Mouse (Mus musculus) kidney, adult 2 months (tissue): ENCODE results near the gene Ttyh3. TPM values are rescaled to one million over a fixed set of nuclear protein-coding genes. Genes with fewer than 3 reads are reported as not detected.

Source experiments
- DNase-seq: peaks from one replicate; pipeline ENCODE4 v3.0.0; 2021
- H3K27ac ChIP-seq: fragments of 200-500 bp; 2 replicates; pipeline ENCODE4 v1.5.1; 2012; ENCODE audit warnings: low read depth, low read length, control low read depth, inconsistent platforms; ENCODE audit not compliant: insufficient read depth
- H3K27me3 ChIP-seq: fragments of 200-500 bp; replicated peaks from 2 replicates; pipeline ENCODE4 v1.6.1; 2012; ENCODE audit warnings: mild to moderate bottlenecking, moderate library complexity, low read length, inconsistent platforms; ENCODE audit not compliant: control insufficient read depth, insufficient read depth
- H3K36me3 ChIP-seq: fragments of 200-500 bp; 2 replicates; pipeline ENCODE4 v1.6.1; 2012; ENCODE audit warnings: mild to moderate bottlenecking, moderate library complexity, low read length, inconsistent platforms; ENCODE audit not compliant: control insufficient read depth, insufficient read depth
- H3K4me1 ChIP-seq: fragments of 200-500 bp; 2 replicates; pipeline ENCODE4 v1.6.1; 2011; ENCODE audit warnings: low read length; ENCODE audit not compliant: control insufficient read depth, insufficient read depth
- H3K4me3 ChIP-seq: fragments of 200-500 bp; 2 replicates; pipeline ENCODE4 v1.5.1; 2011; ENCODE audit warnings: mild to moderate bottlenecking, low read depth, low read length, control low read depth; ENCODE audit not compliant: insufficient read depth
- CTCF ChIP-seq: fragments of 200-500 bp; conservative IDR thresholded peaks from 2 replicates; pipeline ENCODE4 v1.5.1; 2011; ENCODE audit warnings: low read depth, mild to moderate bottlenecking, control low read depth, low read length, moderate library complexity, mixed read lengths; ENCODE audit not compliant: insufficient read depth, insufficient read length
- POLR2A ChIP-seq: fragments of 200-500 bp; IDR thresholded peaks from one replicate; pipeline ENCODE4 v1.6.1; 2011; ENCODE audit warnings: low read depth, low read length, control low read depth
- WGBS: fragments of 180-500 bp; shearing (Covaris S2); methylation state at CpG from one replicate; pipeline ENCODE4 v1.1.7; 2018; 5-methylcytosine and 5-hydroxymethylcytosine counted together
- polyA plus RNA-seq: library from polyadenylated mRNA; depleted of rRNA; stranded (reverse); fragments of >200 nt; gene quantifications from 2 replicates; pipeline ENCODE4 v1.2.3, GENCODE M21; 2012; rRNA removed

Gene Ttyh3
- polyA plus RNA-seq = 33.5 and 35.6 TPM in 2 replicates

DNA sequence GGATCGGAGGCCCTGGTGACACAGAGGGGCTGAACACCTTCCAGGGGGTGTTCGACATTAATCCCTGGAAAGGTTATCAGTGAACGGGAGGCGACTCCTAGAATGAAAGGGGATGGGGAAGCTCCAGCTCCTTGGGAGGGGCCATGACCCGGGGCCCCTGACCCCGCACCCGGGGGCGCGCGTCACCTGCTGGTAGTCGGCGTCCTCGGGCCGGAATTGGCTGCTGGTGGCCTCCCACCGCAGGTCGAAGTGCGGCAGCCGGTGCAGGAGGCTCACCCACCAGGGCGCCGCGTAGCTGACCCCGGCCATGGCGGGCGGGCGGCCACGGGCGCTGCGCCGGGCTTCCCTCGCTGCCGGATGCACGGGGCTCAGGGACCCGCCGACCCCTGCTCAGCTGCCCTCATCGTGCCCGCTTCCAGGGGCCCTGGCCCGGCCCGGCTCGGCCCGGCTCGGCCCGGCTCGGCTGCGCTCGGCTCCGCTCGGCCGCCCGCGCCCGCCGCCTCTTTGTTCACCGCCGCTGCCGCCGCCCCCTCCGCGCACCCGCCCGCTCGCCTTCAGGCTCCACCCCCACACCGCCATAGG, at the start of gene Ttyh3:
TSS of gene Ttyh3 (minus strand) at position 513 of the 582 bp plus-strand sequence.
- TF ChIP-seq POLR2A (no peak), CTCF (no peak)
- no peak within 1 kb of the TSS for H3K27ac ChIP-seq
- WGBS = under 1% methylated on average over 61 of the region's 62 CpGs
- no peak for DNase-seq
- H3K4me3 ChIP-seq = peak within 1 kb of the TSS; percentile 61
- no peaks in the 10 kb centered on the region for H3K27me3 ChIP-seq
- no peaks in the 10 kb centered on the region for H3K36me3 ChIP-seq
- peaks cover 12% of the 10 kb centered on the region for H3K4me1 ChIP-seq

DNA sequence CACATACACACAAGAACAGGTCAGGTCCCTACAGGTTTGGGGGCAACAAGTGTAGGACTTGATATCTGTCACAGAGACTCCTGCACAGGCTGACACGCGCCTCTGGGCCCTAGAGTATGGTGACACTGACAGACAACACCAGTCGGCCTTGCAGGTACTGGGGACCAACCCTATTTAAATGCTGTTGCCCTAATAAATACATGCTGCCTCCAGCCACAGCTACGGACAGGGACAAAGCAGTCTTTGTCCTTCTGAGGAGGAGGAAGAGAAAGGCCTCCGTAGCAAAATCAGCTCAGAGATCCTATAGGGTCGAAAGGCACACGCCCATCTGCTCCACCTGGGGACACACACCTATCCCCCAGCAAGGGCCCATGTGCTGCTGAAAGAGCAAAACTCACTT, 47.2 kb upstream of the Ttyh3 start:
- 92% methylated on average over 7 of the region's 7 CpGs for WGBS
- Histone ChIP-seq H3K36me3 (no peaks in the 10 kb centered on the region; the same call in 1 of the 2 replicates), H3K27me3 (no peaks in the 10 kb centered on the region), H3K27ac (no peak overlapping the region), H3K4me1 (peaks cover 7% of the 10 kb centered on the region; the same call in 1 of the 2 replicates), H3K4me3 (no peak overlapping the region)
- DNase-seq = no peak
- TF ChIP-seq CTCF (no peak), POLR2A (no peak)

DNA sequence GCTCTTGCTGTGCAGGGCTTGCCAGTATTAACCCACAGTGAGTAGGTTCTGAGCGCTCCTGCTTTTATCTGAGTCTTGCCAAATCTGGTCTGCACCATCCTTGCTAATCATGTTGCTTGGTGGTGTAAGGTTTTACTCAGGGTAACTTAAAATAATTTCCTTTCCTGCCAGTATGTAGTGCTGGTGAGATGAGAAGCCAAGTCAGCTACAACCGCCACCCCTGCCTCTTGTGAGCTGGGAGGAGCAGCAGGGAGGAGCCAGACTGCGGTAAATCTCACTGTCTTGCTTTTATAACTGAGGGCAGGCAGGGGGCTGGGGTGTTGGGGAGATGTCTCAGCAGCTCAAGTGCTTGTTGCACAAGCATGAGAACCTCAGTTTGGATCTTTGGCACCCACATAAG, 39.6 kb upstream of the Ttyh3 start:
- TF ChIP-seq POLR2A (no peak), CTCF (no peak)
- no peak for DNase-seq
- no peaks in the 10 kb centered on the region for H3K27me3 ChIP-seq
- no peaks in the 10 kb centered on the region for H3K4me1 ChIP-seq
- H3K36me3 ChIP-seq = peaks cover 2% of the 10 kb centered on the region; the same call in 1 of the 2 replicates
- no peak overlapping the region for H3K27ac ChIP-seq
- no peak overlapping the region for H3K4me3 ChIP-seq
- WGBS = 80% methylated on average over 3 of the region's 3 CpGs

DNA sequence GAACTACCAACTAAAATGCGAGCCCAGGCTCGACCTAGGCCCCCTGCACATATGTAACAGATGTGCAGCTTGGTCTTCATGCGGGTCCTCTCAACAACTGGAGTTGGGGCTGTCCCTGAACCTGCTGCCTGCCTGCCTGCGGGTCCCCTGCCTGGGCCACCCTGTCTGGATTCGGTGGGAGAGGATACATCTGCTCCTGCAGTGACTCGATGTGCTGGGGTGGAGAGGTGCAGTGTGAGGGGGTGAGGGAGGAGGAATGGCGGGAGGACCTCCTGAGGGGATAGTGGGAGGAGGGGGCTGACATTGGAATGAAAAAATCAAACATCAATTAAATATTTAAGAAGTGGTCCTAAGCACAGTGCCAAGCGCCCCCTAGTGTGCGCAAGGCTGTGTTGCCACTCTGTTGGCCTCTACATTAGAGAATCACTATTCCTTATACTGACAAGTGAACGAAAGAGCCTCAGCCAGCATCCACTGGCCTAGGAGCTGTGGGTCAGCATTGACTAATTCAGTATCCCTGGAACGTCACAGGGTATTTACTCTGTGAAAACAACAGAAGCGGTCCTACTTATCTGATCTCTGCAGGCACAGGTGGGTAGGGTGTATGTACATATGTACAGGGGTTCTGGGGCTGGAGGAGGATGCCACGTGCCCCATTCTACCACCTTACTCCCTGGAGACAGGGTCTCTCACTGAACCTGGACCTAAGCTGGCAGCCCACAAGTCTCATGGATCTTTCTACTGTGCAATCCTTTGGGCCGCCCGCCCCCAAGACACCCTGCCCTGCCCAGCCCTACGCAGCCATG, 35.7 kb upstream of the Ttyh3 start:
- no peak overlapping the region for H3K27ac ChIP-seq
- no peaks in the 10 kb centered on the region for H3K36me3 ChIP-seq
- no peaks in the 10 kb centered on the region for H3K4me1 ChIP-seq
- no peak overlapping the region for H3K4me3 ChIP-seq
- H3K27me3 ChIP-seq = no peaks in the 10 kb centered on the region
- DNase-seq = peak; percentile 40
- TF ChIP-seq POLR2A = no peak
- peak; percentile 78 for TF ChIP-seq CTCF
- 69% methylated on average over 16 of the region's 16 CpGs for WGBS

GRCm38 (mm10) chr5:140682113-140682512, 33.3 kb upstream of the Ttyh3 start:
- Histone ChIP-seq H3K4me3 (no peak overlapping the region), H3K27ac (no peak overlapping the region), H3K4me1 (no peaks in the 10 kb centered on the region), H3K27me3 (no peaks in the 10 kb centered on the region), H3K36me3 (no peaks in the 10 kb centered on the region)
- 97% methylated on average over 6 of the region's 6 CpGs for WGBS
- TF ChIP-seq POLR2A = no peak
- no peak for TF ChIP-seq CTCF
- no peak for DNase-seq

- no peak overlapping the region for H3K4me3 ChIP-seq
- TF ChIP-seq CTCF (no peak), POLR2A (no peak)
- no peak for DNase-seq
- 91% methylated on average over 1 of the region's 1 CpGs for WGBS
- H3K27me3 ChIP-seq = no peaks in the 10 kb centered on the region
- H3K36me3 ChIP-seq = no peaks in the 10 kb centered on the region
- H3K27ac ChIP-seq = no peak overlapping the region
- H3K4me1 ChIP-seq = no peaks in the 10 kb centered on the region
These were observed 32.1 kb upstream of the Ttyh3 start for GRCm38 (mm10) chr5:140680950-140681349.

GRCm38 (mm10) chr5:140680051-140680450, 31.2 kb upstream of the Ttyh3 start:
- DNase-seq = no peak
- Histone ChIP-seq H3K4me3 (no peak overlapping the region), H3K36me3 (no peaks in the 10 kb centered on the region), H3K4me1 (no peaks in the 10 kb centered on the region), H3K27me3 (no peaks in the 10 kb centered on the region), H3K27ac (no peak overlapping the region)
- no peak for TF ChIP-seq CTCF
- TF ChIP-seq POLR2A = no peak
- WGBS = 93% methylated on average over 6 of the region's 6 CpGs
